Mouse (Mus musculus) liver, postnatal 0 days (tissue): ENCODE data around the gene Ift52. TPM values are rescaled to one million over a fixed set of nuclear protein-coding genes. Genes with fewer than 3 reads are reported as not detected.

Experiments used
- ATAC-seq: fragments of 200-750 bp; cut with Nextera tagmentation; 2 replicates; pipeline ENCODE4 v1.8.0; 2017; ENCODE audit warnings: mild to moderate bottlenecking, moderate library complexity
- DNase-seq: peaks from one replicate; pipeline ENCODE4 v3.0.0-alpha.2; 2016
- H3K27ac ChIP-seq: fragments of 300-500 bp; sonication (generic); 2 replicates; pipeline ENCODE4 v1.5.1; 2014; ENCODE audit warnings: antibody characterized with exemption, moderate library complexity, mild to moderate bottlenecking, low read depth
- H3K27me3 ChIP-seq: fragments of 300-500 bp; sonication (generic); 2 replicates; pipeline ENCODE4 v1.6.1; 2014; ENCODE audit warnings: low read length, control low read depth, mixed read lengths; ENCODE audit not compliant: insufficient read depth
- H3K36me3 ChIP-seq: fragments of 300-500 bp; sonication (generic); replicated peaks from 2 replicates; pipeline ENCODE4 v1.6.1; 2014; ENCODE audit warnings: mild to moderate bottlenecking, control low read depth, low read length, moderate library complexity, mixed read lengths; ENCODE audit not compliant: insufficient read depth
- H3K4me1 ChIP-seq: fragments of 300-500 bp; sonication (generic); 2 replicates; pipeline ENCODE4 v1.6.1; 2014; ENCODE audit warnings: antibody characterized with exemption, mild to moderate bottlenecking, control low read depth; ENCODE audit not compliant: insufficient read depth
- H3K4me2 ChIP-seq: fragments of 300-500 bp; sonication (generic); 2 replicates; pipeline ENCODE4 v1.6.1; 2014; ENCODE audit warnings: low read depth, mild to moderate bottlenecking, low read length, moderate library complexity, mixed read lengths
- H3K4me3 ChIP-seq: fragments of 300-500 bp; sonication (generic); 2 replicates; pipeline ENCODE4 v1.5.1; 2014; ENCODE audit warnings: low read depth, low read length
- H3K9ac ChIP-seq: fragments of 300-500 bp; sonication (generic); replicated peaks from 2 replicates; pipeline ENCODE4 v1.6.1; 2014; ENCODE audit warnings: mild to moderate bottlenecking, moderate library complexity
- H3K9me3 ChIP-seq: fragments of 300-500 bp; sonication (generic); 2 replicates; pipeline ENCODE4 v1.6.1; 2016; ENCODE audit warnings: mild to moderate bottlenecking, control low read depth, low read length, mixed read lengths
- CTCF ChIP-seq: sonication (generic); IDR thresholded peaks from 2 replicates; pipeline ENCODE4 v1.5.1; 2016; ENCODE audit warnings: antibody characterized with exemption, low read depth
- EP300 ChIP-seq: IDR thresholded peaks from 2 replicates; pipeline ENCODE4 v1.6.1; 2016; ENCODE audit warnings: antibody characterized with exemption, low read depth, mild to moderate bottlenecking
- WGBS: fragments of 180-500 bp; shearing (Covaris S2); extraction: QIAGEN DNeasy Blood & Tissue Kit; methylation state at CpG from one replicate; pipeline ENCODE4 v1.1.7; 2014; ENCODE audit not compliant: insufficient replicate concordance; 5-methylcytosine and 5-hydroxymethylcytosine counted together
- polyA plus RNA-seq: library from polyadenylated mRNA; unstranded; fragments of >200 nt; fragmentation: Nextera tagmentation; extraction: Ambion mirVana; gene quantifications from 2 replicates; pipeline ENCODE4 v1.2.1, GENCODE M21; 2015

The Ift52 gene
- polyA plus RNA-seq, 1 experiment from 2014 or later = 18.4 TPM

DNA sequence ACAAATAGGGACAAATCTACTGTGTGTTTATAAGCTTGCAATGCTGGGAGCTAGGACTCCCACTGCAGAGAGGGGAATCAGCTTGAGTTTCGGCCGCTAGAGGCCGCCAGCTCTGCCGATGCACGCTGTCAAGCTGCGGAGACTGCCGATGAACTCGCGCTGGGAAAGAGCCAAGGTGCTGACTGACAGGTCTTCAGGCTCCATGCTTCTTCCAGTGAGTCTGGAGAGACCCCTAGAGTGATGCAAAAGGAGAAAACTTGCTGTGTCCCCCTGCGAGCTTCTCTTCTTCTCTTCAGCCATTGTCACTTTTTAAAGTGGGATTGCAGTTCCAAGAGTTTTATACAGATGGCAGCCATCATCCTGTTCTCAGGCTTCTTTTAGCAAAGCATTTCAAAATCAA lies 31.0 kb downstream of the Ift52 start:
- Histone ChIP-seq H3K9me3 (no peaks in the 10 kb centered on the region), H3K4me1 (0 out of 2 replicates have a peak, but pooled peaks cover 4% of the 10 kb centered on the region), H3K9ac (no peak overlapping the region), H3K4me3 (no peak overlapping the region), H3K27me3 (no peaks in the 10 kb centered on the region), H3K36me3 (peaks cover 21% of the 10 kb centered on the region), H3K4me2 (peak overlapping the region; percentile 61), H3K27ac (no peak overlapping the region)
- WGBS = 4% methylated on average over 10 of the region's 10 CpGs
- TF ChIP-seq EP300 = no peak
- peak; percentile 88 for TF ChIP-seq CTCF
- peak; percentile 62 for ATAC-seq
- DNase-seq = peak; percentile 81

DNA sequence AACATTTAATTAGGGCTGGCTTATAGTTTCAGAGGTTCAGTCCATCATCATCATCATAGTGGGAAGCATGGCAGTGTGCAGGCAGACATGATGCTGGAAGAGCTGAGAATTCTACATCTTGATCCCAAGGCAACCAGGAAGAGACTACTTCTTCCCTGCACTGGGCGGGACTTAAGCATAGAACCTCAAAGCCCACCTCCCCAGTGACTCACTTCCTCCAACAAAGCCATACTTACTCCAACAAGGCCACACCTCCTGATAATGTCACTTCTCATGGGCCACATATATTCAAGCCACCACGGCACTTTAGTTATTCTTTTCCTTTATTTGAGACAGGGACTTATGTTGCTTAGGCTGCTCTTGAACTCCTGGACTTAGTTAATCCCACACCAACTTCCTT lies 32.0 kb downstream of the Ift52 start:
- 69% methylated on average over 2 of the region's 2 CpGs for WGBS

DNA sequence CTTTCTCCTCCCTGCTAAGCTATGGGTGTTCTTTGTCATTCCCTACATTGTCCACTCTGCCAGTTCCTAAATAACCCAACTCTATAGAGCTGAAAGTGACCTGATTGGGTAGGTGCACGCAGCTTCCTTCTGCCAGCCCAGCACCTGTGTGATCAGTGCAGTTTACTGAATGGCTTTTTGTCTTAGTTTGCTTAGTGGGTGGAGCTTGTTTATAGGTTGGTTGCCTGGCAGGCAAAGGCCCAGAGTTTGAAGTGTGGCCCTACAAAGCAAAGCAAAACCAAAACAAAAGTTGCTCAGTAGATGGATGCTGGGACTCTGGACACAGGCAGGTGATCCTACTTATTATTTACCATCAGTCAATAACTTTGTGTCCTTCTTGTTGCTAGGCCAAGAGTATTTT lies 34.5 kb downstream of the Ift52 start:
- no peaks in the 10 kb centered on the region for H3K9me3 ChIP-seq
- ATAC-seq (no peak), DNase-seq (no peak)
- H3K27me3 ChIP-seq = no peaks in the 10 kb centered on the region
- H3K4me2 ChIP-seq = no peak overlapping the region
- peaks cover 29% of the 10 kb centered on the region for H3K4me1 ChIP-seq
- H3K27ac ChIP-seq = no peak overlapping the region
- no peak overlapping the region for H3K4me3 ChIP-seq
- H3K36me3 ChIP-seq = no peaks in the 10 kb centered on the region
- no peak for TF ChIP-seq EP300
- TF ChIP-seq CTCF = no peak
- WGBS = 62% methylated on average over 1 of the region's 1 CpGs
- H3K9ac ChIP-seq = no peak overlapping the region

More for the DNA sequence above, 32.0 kb downstream of the Ift52 start:
- DNase-seq (no peak), ATAC-seq (no peak)
- no peaks in the 10 kb centered on the region for H3K27me3 ChIP-seq
- no peak overlapping the region for H3K4me2 ChIP-seq
- H3K4me3 ChIP-seq = no peak overlapping the region
- H3K9ac ChIP-seq = no peak overlapping the region
- H3K36me3 ChIP-seq = peaks cover 13% of the 10 kb centered on the region
- H3K27ac ChIP-seq = no peak overlapping the region
- H3K4me1 ChIP-seq = peaks cover 9% of the 10 kb centered on the region; the same call in 1 of the 2 replicates
- H3K9me3 ChIP-seq = no peaks in the 10 kb centered on the region
- TF ChIP-seq EP300 (no peak), CTCF (no peak)

DNA sequence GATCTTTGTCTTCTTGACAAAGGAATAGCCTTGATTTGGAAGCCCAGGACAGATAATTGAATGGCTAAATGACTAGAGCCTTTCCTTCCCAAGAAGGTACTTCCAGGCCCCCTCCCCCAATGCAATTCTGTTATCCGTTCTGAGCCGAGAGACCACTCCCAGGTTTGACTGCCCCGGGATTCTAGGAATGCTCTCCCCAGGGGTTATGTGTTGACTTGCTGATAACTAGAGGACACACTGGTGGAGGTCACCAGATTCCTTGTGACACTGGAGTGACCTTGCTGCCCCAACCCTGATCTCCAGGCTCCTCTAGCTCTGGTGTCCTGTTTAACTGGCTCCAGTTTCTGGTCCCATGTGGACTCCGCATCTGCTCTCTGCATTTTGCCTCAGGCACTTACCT lies 34.9 kb downstream of the Ift52 start:
- H3K4me1 ChIP-seq = peaks cover 33% of the 10 kb centered on the region
- WGBS = 53% methylated on average over 4 of the region's 4 CpGs
- no peak overlapping the region for H3K4me3 ChIP-seq
- H3K27ac ChIP-seq = no peak overlapping the region
- DNase-seq = no peak
- no peaks in the 10 kb centered on the region for H3K9me3 ChIP-seq
- ATAC-seq = no peak
- H3K9ac ChIP-seq = no peak overlapping the region
- TF ChIP-seq EP300 (no peak), CTCF (no peak)
- H3K27me3 ChIP-seq = no peaks in the 10 kb centered on the region
- H3K4me2 ChIP-seq = no peak overlapping the region
- no peaks in the 10 kb centered on the region for H3K36me3 ChIP-seq

DNA sequence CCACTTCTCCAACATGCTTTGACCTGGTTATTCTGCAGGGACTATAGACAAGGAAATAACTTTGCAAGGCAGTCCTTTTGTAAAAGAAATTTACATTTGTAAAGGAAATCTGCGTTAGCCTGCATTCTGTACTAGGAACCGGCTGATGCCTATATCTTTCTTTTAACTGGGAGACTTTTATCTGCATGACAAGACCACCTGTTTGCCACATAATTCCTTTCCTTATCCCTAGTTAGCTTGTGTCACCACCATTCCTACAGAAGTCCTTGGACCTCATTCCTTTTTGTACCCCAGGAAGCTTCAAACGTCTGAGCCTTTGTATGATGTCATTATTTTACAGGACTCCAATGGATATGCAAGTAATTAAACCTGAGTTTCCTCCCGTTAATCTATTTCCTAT lies 35.7 kb downstream of the Ift52 start:
- H3K4me2 ChIP-seq = no peak overlapping the region
- H3K27ac ChIP-seq = no peak overlapping the region
- H3K36me3 ChIP-seq = no peaks in the 10 kb centered on the region
- TF ChIP-seq EP300 (no peak), CTCF (no peak)
- H3K4me3 ChIP-seq = no peak overlapping the region
- H3K9ac ChIP-seq = no peak overlapping the region
- DNase-seq (no peak), ATAC-seq (no peak)
- no peaks in the 10 kb centered on the region for H3K27me3 ChIP-seq
- WGBS = 76% methylated on average over 4 of the region's 4 CpGs
- H3K9me3 ChIP-seq = no peaks in the 10 kb centered on the region
- peaks cover 38% of the 10 kb centered on the region for H3K4me1 ChIP-seq

DNA sequence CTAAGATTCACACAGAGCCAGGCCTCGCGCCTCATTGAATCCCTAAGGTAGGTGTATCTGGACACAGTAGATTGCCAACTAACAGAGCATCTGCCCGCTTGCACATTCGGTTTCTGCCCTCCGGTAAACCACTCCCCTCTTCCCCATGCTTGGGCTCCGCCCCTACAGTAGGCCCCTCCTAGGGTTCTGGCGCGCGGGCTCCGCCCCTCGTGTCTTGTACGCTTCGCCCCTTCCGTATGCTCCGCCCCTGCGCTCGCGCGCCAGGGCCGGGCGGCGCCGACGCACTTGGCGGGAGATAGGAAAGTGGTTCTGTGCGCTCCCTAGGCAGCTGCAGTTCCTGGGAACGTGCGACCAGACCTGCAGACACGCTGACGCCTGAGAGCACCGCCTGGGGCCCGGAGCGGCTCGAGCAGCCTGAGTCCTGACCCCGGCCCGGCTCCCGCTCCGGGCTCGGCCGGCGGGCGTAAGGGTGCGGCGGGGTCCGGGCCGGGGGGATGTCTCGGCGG lies 37.2 kb downstream of the Ift52 start, which contains the start of gene Mybl2:
TSS of gene Mybl2 (plus strand) at position 353 of the 506 bp plus-strand sequence.
- Histone ChIP-seq H3K4me3 (peak within 1 kb of the TSS; percentile 76), H3K27ac (peak within 1 kb of the TSS; percentile 71), H3K27me3 (no peaks in the 10 kb centered on the region), H3K9ac (peak within 1 kb of the TSS; percentile 74), H3K4me1 (peaks cover 37% of the 10 kb centered on the region), H3K36me3 (no peaks in the 10 kb centered on the region), H3K4me2 (peak within 1 kb of the TSS; percentile 99), H3K9me3 (no peaks in the 10 kb centered on the region)
- ATAC-seq = peak; percentile 99
- WGBS = under 1% methylated on average over 47 of the region's 48 CpGs
- no peak for TF ChIP-seq EP300
- TF ChIP-seq CTCF = no peak
- DNase-seq = peak; percentile 97
